Mouse (Mus musculus) ES-CJ7 (cell line): ENCODE data around the gene Bace1.

Experiments used
- DNase-seq: peaks from one replicate; pipeline ENCODE4 v3.0.0; 2011; ENCODE audit warnings: low read depth, low spot score

Bace1 gene

GRCm38 (mm10) chr9:45905196-45905595 lies 66.8 kb downstream of the Bace1 start:
- DNase-seq = peak; percentile 25

- peak; percentile 31 for DNase-seq
Measured at GRCm38 (mm10) chr9:45905811-45906237, 67.4 kb downstream of the Bace1 start.

- DNase-seq = peak; percentile 77
Measured at GRCm38 (mm10) chr9:45906355-45907077, 68.1 kb downstream of the Bace1 start, which contains the start of the genes Pcsk7 and Rnf214. Pcsk7 (plus strand) TSS chr9:45906497. Rnf214 (minus strand) TSS chr9:45906911.

- DNase-seq = no peak
Measured at GRCm38 (mm10) chr9:45907078-45907428, 68.7 kb downstream of the Bace1 start.

- DNase-seq = no peak
Measured at GRCm38 (mm10) chr9:45910995-45911394, 72.6 kb downstream of the Bace1 start.

GRCm38 (mm10) chr9:45911673-45912072 lies 73.3 kb downstream of the Bace1 start:
- DNase-seq = peak; percentile 44
